Mouse (Mus musculus) megakaryocyte, embryonic 14.5 days (primary cell): Measurements from ENCODE around the gene Gnai2.

ENCODE experiments used
- FLI1 ChIP-seq: IDR thresholded peaks from 2 replicates; pipeline ENCODE4 v1.6.1; 2012; ENCODE audit warnings: low read length, inconsistent platforms, mixed read lengths
- GATA1 ChIP-seq: IDR thresholded peaks from 3 replicates; pipeline ENCODE4 v1.6.1; 2012; ENCODE audit warnings: mixed read lengths, low read length, inconsistent platforms, borderline replicate concordance

DNA sequence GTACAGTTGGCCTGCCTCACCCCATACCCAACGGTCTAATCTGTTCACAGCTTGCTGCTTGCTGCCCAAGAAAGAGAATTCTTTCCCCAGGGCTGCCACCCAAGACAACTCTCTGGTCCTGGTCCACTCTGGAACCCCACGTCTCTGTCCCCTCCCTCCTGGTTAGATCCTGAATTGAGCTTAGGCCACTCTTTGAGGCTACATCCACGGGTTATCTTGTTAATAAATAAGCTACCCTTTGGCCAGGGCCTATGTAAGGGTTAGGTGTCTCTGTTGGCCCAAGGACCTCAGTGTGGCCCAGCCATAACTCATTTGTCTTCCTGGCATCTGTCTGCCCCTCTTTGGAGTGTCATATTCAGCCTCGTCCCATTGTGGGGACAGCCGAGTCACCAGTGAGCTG is 36.8 kb downstream of the Gnai2 start:
- no peak for TF ChIP-seq FLI1
- no peak for TF ChIP-seq GATA1
